Mouse (Mus musculus) MEL (cell line): Measurements from ENCODE around the gene Sh3rf1. TPM values are rescaled to one million over a fixed set of nuclear protein-coding genes. Genes with fewer than 3 reads are reported as not detected.
A peak's percentile ranks its signal among the peaks of the same experiment; 100 is the strongest.

Experiments
- DNase-seq: peaks from one replicate; pipeline ENCODE4 v3.0.0; 2011; ENCODE audit warnings: low read depth, low spot score
- H3K27ac ChIP-seq: 2 replicates; pipeline ENCODE4 v1.5.1; 2012; ENCODE audit warnings: low read depth, mild to moderate bottlenecking, control low read depth, low read length, moderate library complexity; ENCODE audit not compliant: control insufficient read depth
- H3K27me3 ChIP-seq, 2 experiments: fragments of 150-350 bp in 1 of 2; sonication (generic) in 1 of 2; 2 replicates each; pipeline ENCODE4 v1.6.1; 2012; ENCODE audit warnings: low read length in 2 of 2, mild to moderate bottlenecking in 2 of 2, improper control_type of control experiment in 1 of 2, moderate library complexity in 1 of 2; ENCODE audit not compliant: insufficient read depth in 2 of 2, control insufficient read depth in 1 of 2
- H3K36me3 ChIP-seq, 2 experiments: 2 replicates each; pipeline ENCODE4 v1.6.1; 2012 to 2014; ENCODE audit warnings: low read length in 2 of 2, improper control_type of control experiment in 1 of 2, inconsistent platforms in 1 of 2, mild to moderate bottlenecking in 1 of 2; ENCODE audit not compliant: insufficient read depth in 2 of 2, control insufficient read depth in 1 of 2
- H3K4me1 ChIP-seq, 2 experiments: fragments of 150-350 bp in 1 of 2; sonication (generic) in 1 of 2; 2 replicates each; pipeline ENCODE4 v1.6.1; 2012; ENCODE audit warnings: low read length in 2 of 2, improper control_type of control experiment in 1 of 2, mild to moderate bottlenecking in 1 of 2; ENCODE audit not compliant: insufficient read depth in 2 of 2, control insufficient read depth in 1 of 2
- H3K4me3 ChIP-seq, 2 experiments: fragments of 150-350 bp in 1 of 2; sonication (generic) in 1 of 2; 2 replicates each; pipeline ENCODE4 v1.5.1; 2012; ENCODE audit warnings: low read depth in 2 of 2, low read length in 2 of 2, mild to moderate bottlenecking in 2 of 2, moderate library complexity in 2 of 2, control low read depth in 1 of 2, improper control_type of control experiment in 1 of 2; ENCODE audit not compliant: control insufficient read depth in 1 of 2, insufficient read depth in 1 of 2
- H3K79me2 ChIP-seq: 2 replicates; pipeline ENCODE4 v1.6.1; 2012; ENCODE audit warnings: mild to moderate bottlenecking, low read length, moderate library complexity; ENCODE audit not compliant: control insufficient read depth, poor library complexity, insufficient read depth
- H3K9ac ChIP-seq: 2 replicates; pipeline ENCODE4 v1.6.1; 2012; ENCODE audit warnings: low read depth, mild to moderate bottlenecking, control low read depth, low read length, moderate library complexity; ENCODE audit not compliant: control insufficient read depth, poor library complexity, severe bottlenecking
- H3K9me3 ChIP-seq: fragments of 150-350 bp; sonication (generic); replicated peaks from 2 replicates; pipeline ENCODE4 v1.6.1; 2012; ENCODE audit warnings: mild to moderate bottlenecking, low read length, improper control_type of control experiment, moderate library complexity; ENCODE audit not compliant: insufficient read depth
- BHLHE40 ChIP-seq: IDR thresholded peaks from 2 replicates; pipeline ENCODE4 v1.6.1; 2012; ENCODE audit warnings: low read depth, mild to moderate bottlenecking, inconsistent platforms, low read length, improper control_type of control experiment, borderline replicate concordance
- CTCF ChIP-seq, 3 experiments: IDR thresholded peaks in 2 of 3; conservative IDR thresholded peaks in 1 of 3; 2 replicates each; pipeline ENCODE4 v1.5.1; 2011 to 2012; ENCODE audit warnings: low read length in 3 of 3, low read depth in 2 of 3, mild to moderate bottlenecking in 2 of 3, improper control_type of control experiment in 1 of 3, inconsistent platforms in 1 of 3, mixed read lengths in 1 of 3, moderate library complexity in 1 of 3; ENCODE audit not compliant: control insufficient read depth in 1 of 3, insufficient read depth in 1 of 3, poor library complexity in 1 of 3, severe bottlenecking in 1 of 3
- E2F4 ChIP-seq: IDR thresholded peaks from 2 replicates; pipeline ENCODE4 v1.6.1; 2011; ENCODE audit warnings: low read depth, low read length, improper control_type of control experiment, borderline replicate concordance
- GABPA ChIP-seq: IDR thresholded peaks from 2 replicates; pipeline ENCODE4 v1.6.1; 2012; ENCODE audit warnings: low read depth, mild to moderate bottlenecking, inconsistent platforms, low read length, improper control_type of control experiment, moderate library complexity
- GATA1 ChIP-seq: IDR thresholded peaks from 2 replicates; pipeline ENCODE4 v1.6.1; 2011; ENCODE audit warnings: low read depth, low read length, improper control_type of control experiment
- JUND ChIP-seq: IDR thresholded peaks from 2 replicates; pipeline ENCODE4 v1.6.1; 2011; ENCODE audit warnings: low read depth, mild to moderate bottlenecking, improper control_type of control experiment, low read length
- KAT2A ChIP-seq: conservative IDR thresholded peaks from 2 replicates; pipeline ENCODE4 v1.6.1; 2012; ENCODE audit warnings: low read depth, low read length, improper control_type of control experiment, inconsistent platforms
- MXI1 ChIP-seq: IDR thresholded peaks from 2 replicates; pipeline ENCODE4 v1.6.1; 2011; ENCODE audit warnings: mild to moderate bottlenecking, low read depth, low read length, improper control_type of control experiment
- MYB ChIP-seq: IDR thresholded peaks from 2 replicates; pipeline ENCODE4 v1.6.1; 2011; ENCODE audit warnings: mild to moderate bottlenecking, low read depth, low read length, improper control_type of control experiment
- MYC ChIP-seq: IDR thresholded peaks from 2 replicates; pipeline ENCODE4 v1.6.1; 2011; ENCODE audit warnings: low read depth, mild to moderate bottlenecking, low read length, improper control_type of control experiment, moderate library complexity
- NRF1 ChIP-seq: IDR thresholded peaks from 2 replicates; pipeline ENCODE4 v1.6.1; 2014; ENCODE audit warnings: low read depth, mild to moderate bottlenecking, inconsistent platforms, low read length, improper control_type of control experiment, moderate library complexity; ENCODE audit not compliant: poor library complexity, insufficient read depth, severe bottlenecking
- POLR2A ChIP-seq, 2 experiments: IDR thresholded peaks; 2 replicates each; pipeline ENCODE4 v1.6.1; 2011 to 2012; ENCODE audit warnings: low read length in 2 of 2, mild to moderate bottlenecking in 2 of 2, control low read depth in 1 of 2, improper control_type of control experiment in 1 of 2, low read depth in 1 of 2, moderate library complexity in 1 of 2; ENCODE audit not compliant: control insufficient read depth in 1 of 2, insufficient read depth in 1 of 2, poor library complexity in 1 of 2
- POLR2AphosphoS5 ChIP-seq: IDR thresholded peaks from 2 replicates; pipeline ENCODE4 v1.6.1; 2012; ENCODE audit warnings: low read depth, borderline replicate concordance, mild to moderate bottlenecking, inconsistent platforms, low read length, moderate library complexity, mixed read lengths
- RAD21 ChIP-seq: IDR thresholded peaks from 2 replicates; pipeline ENCODE4 v1.6.1; 2011; ENCODE audit warnings: mild to moderate bottlenecking, low read depth, low read length, improper control_type of control experiment
- RCOR1 ChIP-seq: IDR thresholded peaks from 2 replicates; pipeline ENCODE4 v1.6.1; 2012; ENCODE audit warnings: low read depth, mild to moderate bottlenecking, inconsistent platforms, low read length, improper control_type of control experiment
- SIN3A ChIP-seq: IDR thresholded peaks from 2 replicates; pipeline ENCODE4 v1.6.1; 2012; ENCODE audit warnings: low read length, improper control_type of control experiment, inconsistent platforms
- SMC3 ChIP-seq: IDR thresholded peaks from 2 replicates; pipeline ENCODE4 v1.6.1; 2011; ENCODE audit warnings: low read depth, low read length, improper control_type of control experiment
- USF1 ChIP-seq: IDR thresholded peaks from 2 replicates; pipeline ENCODE4 v1.6.1; 2014; ENCODE audit warnings: low read depth, mild to moderate bottlenecking, inconsistent platforms, low read length, improper control_type of control experiment, moderate library complexity
- USF2 ChIP-seq, 2 experiments: IDR thresholded peaks; 2 replicates each; pipeline ENCODE4 v1.6.1; 2011 to 2012; ENCODE audit warnings: improper control_type of control experiment in 2 of 2, low read length in 2 of 2, borderline replicate concordance in 1 of 2, inconsistent platforms in 1 of 2, low read depth in 1 of 2, mild to moderate bottlenecking in 1 of 2; ENCODE audit not compliant: insufficient read depth in 1 of 2
- ZC3H11A ChIP-seq: IDR thresholded peaks from 2 replicates; pipeline ENCODE4 v1.6.1; 2012; ENCODE audit warnings: low read depth, mild to moderate bottlenecking, inconsistent platforms, low read length, improper control_type of control experiment
- ZMIZ1 ChIP-seq: IDR thresholded peaks from 2 replicates; pipeline ENCODE4 v1.6.1; 2012; ENCODE audit warnings: low read depth, mild to moderate bottlenecking, inconsistent platforms, low read length, improper control_type of control experiment, moderate library complexity
- ZNF384 ChIP-seq: IDR thresholded peaks from 2 replicates; pipeline ENCODE4 v1.6.1; 2012; ENCODE audit warnings: low read depth, mild to moderate bottlenecking, inconsistent platforms, low read length, improper control_type of control experiment
- polyA plus RNA-seq, 2 experiments: library from polyadenylated mRNA; stranded (reverse) in 1 of 2; unstranded in 1 of 2; fragments of >175 nt in 1 of 2; fragments of >200 nt in 1 of 2; gene quantifications; 2 replicates each; pipeline versions ENCODE4 v1.2.1 to v1.2.4; 2012; ENCODE audit warnings: low replicate concordance in 2 of 2, low read depth in 1 of 2; ENCODE audit not compliant: insufficient read length in 2 of 2, insufficient read depth in 1 of 2, missing spikeins in 1 of 2
- total RNA-seq: library from RNA; depleted of rRNA; stranded (reverse); fragments of 300-350 nt; gene quantifications from 2 replicates; pipeline ENCODE4 v1.2.3, GENCODE M21; 2012

Gene Sh3rf1
- total and polyA plus RNA-seq, 3 experiments: 1.5 to 5.9 TPM; not detected in 1

DNA sequence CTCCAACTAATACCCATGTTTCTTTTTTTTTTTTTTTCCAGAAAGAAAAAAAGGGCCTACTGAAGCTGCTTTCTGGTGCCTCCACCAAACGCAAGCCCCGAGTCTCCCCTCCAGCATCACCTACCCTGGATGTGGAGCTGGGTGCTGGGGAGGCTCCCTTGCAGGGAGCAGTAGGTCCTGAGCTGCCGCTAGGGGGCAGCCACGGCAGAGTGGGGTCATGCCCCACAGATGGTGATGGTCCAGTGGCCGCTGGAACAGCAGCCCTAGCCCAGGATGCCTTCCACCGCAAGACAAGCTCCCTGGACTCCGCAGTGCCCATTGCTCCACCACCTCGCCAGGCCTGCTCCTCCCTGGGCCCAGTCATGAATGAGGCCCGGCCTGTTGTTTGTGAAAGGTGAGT lies 160.9 kb downstream of the Sh3rf1 start:
- H3K36me3 ChIP-seq: no peaks in the 10 kb centered on the region

DNA sequence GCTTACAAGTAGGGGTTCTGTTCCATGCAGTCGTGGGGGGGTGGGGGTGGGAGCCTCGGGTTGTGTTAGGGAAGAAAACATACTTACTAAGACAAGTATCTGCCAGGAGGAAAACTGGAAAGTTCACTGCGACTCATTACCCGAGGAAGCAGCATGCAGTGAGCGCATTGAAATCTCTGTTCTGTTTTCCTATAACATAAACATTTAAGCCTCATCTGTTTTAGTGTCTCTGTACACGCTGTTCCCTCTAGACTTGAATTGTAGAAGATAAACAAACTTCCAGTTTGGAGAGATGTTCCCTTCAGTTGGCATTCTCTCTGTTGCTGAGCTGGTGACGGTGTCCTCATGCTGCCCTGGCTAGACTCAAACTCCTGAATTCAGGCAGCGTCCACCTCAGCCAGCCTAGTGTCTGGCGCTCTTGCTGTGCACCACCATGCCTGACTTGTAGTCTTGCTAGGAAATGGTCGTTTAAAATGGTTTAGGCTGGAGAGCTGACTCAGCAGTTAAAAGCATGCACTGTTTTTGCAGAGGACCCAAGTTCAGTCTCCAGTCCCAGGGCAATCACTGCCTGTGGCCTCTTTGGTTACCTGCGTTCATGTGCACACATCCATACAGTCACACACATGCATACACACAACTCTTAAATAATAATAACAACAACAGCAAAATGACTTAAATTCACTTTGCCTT lies 162.0 kb downstream of the Sh3rf1 start:
- H3K36me3 ChIP-seq: no peaks in the 10 kb centered on the region
- H3K4me1 ChIP-seq: no peaks in the 10 kb centered on the region
- no peaks in the 10 kb centered on the region for H3K9me3 ChIP-seq
- no peak overlapping the region for H3K27ac ChIP-seq
- no peak for TF ChIP-seq NRF1
- TF ChIP-seq POLR2AphosphoS5: no peak
- no peak for TF ChIP-seq KAT2A
- no peak for TF ChIP-seq ZNF384
- TF ChIP-seq MYB: no peak
- H3K79me2 ChIP-seq: no peaks in the 10 kb centered on the region
- DNase-seq: no peak
- no peak overlapping the region for H3K9ac ChIP-seq
- H3K4me3 ChIP-seq: no peak overlapping the region
- H3K27me3 ChIP-seq: no peaks in the 10 kb centered on the region

More for the DNA sequence above, 160.9 kb downstream of the Sh3rf1 start:
- no peaks in the 10 kb centered on the region for H3K4me1 ChIP-seq
- no peak overlapping the region for H3K4me3 ChIP-seq
- no peaks in the 10 kb centered on the region for H3K27me3 ChIP-seq
- H3K27ac ChIP-seq: no peak overlapping the region
- no peaks in the 10 kb centered on the region for H3K79me2 ChIP-seq
- no peak for TF ChIP-seq SIN3A
- TF ChIP-seq POLR2A (IDR thresholded peaks at IDR 0.05; ENCODE audit: control insufficient read depth in 1 of 2, insufficient read depth in 1 of 2, low read depth in 1 of 2, low read length in 2 of 2, poor library complexity in 1 of 2): no peak
- peak; percentile 65 for TF ChIP-seq SMC3
- TF ChIP-seq CTCF (IDR thresholded peaks at IDR 0.05 in 2 of 3, conservative IDR thresholded peaks at IDR 0.05 in 1 of 3; ENCODE audit: control insufficient read depth in 1 of 3, insufficient read depth in 1 of 3, low read depth in 2 of 3, low read length in 3 of 3, poor library complexity in 1 of 3, severe bottlenecking in 1 of 3): peak; percentile 38 to 82 (median 63); a peak in 5 of 6 replicates
- peak; percentile 35 for TF ChIP-seq RAD21
- TF ChIP-seq USF1: no peak
- peak; percentile 6; the same call in 1 of the 2 replicates for TF ChIP-seq ZC3H11A
- peak; percentile 33 for DNase-seq
- H3K9me3 ChIP-seq: no peaks in the 10 kb centered on the region
- H3K9ac ChIP-seq: no peak overlapping the region

DNA sequence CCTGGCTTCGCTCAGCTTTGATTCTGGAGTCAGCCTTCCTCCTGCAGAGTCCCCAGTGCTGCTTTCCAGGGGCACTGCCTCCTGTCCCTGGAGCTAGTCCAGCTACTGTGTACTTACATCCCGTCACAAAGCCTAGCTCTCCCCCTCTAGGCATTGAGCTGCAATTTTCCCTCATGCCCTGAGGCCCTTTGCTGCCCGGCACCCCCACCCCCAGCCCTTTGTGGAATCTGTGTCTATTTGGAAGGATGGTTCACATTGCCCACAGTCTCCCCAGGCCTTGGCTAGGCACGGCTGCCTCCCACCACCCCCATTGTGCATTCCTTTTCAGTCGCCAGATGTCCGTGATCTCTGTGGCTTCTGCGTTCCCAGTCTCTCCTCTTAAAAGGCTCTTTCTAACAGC lies 163.0 kb downstream of the Sh3rf1 start:
- Histone ChIP-seq H3K9ac (no peak overlapping the region), H3K79me2 (no peaks in the 10 kb centered on the region), H3K4me1 (0 out of 4 replicates have a peak, but pooled peaks cover 0 to under 1% of the 10 kb centered on the region in 2 experiments), H3K27me3 (no peaks in the 10 kb centered on the region), H3K9me3 (no peaks in the 10 kb centered on the region), H3K27ac (no peak overlapping the region), H3K36me3 (no peaks in the 10 kb centered on the region), H3K4me3 (no peak overlapping the region)
- TF ChIP-seq RAD21: no peak
- TF ChIP-seq MXI1: no peak
- TF ChIP-seq SMC3: no peak
- TF ChIP-seq E2F4: no peak
- TF ChIP-seq BHLHE40: no peak
- TF ChIP-seq JUND: no peak
- no peak for TF ChIP-seq MYC
- TF ChIP-seq USF2 (IDR thresholded peaks at IDR 0.05; ENCODE audit: borderline replicate concordance in 1 of 2, insufficient read depth in 1 of 2, low read depth in 1 of 2, low read length in 2 of 2): no peak
- TF ChIP-seq RCOR1: no peak
- no peak for TF ChIP-seq ZC3H11A
- TF ChIP-seq GABPA: no peak
- no peak for TF ChIP-seq ZMIZ1
- TF ChIP-seq GATA1: no peak
- no peak for DNase-seq
